Mouse (Mus musculus): ENCODE data around the gene Zfp592.

DNA sequence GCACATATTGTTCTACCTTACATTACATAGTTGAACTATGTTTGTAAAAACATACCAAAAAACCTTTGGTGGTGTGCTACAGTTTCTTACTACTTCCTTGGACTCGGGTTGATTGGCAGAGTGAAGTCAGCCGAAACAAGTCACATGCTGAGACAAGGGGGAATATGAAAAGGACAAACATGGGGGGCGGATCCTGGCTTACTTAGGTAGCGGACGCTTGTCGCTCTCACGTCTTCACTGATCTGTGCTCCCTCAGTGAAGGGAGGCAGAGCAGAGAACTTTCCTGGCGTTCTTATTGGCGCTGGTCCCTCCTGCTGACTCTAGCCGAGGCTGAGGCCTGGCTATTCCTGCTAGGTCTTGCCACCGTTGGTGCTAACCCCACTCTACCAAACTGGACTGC lies 26.8 kb downstream of the Zfp592 start:
- TF ChIP-seq POLR2A (IDR thresholded peaks at IDR 0.05; ENCODE audit: insufficient read depth, low read depth, low read length), result no peak
- TF ChIP-seq EP300 (IDR thresholded peaks at IDR 0.05; ENCODE audit: insufficient read depth, low read depth, low read length), result no peak

Data from heart, adult 2 months (tissue).